Comparison of ENCODE assay signal across 8 mouse cellular contexts in genomic region chrX:95445141-95445540, GRCm38 (mm10). TPM values are rescaled to one million over a fixed set of nuclear protein-coding genes. Genes with fewer than 3 reads are reported as not detected.
DNase-seq lines count a peak whose midpoint lies in the region; ATAC-seq and TF ChIP-seq lines count a peak whose summit lies in the region.

No protein-coding gene starts in this region.

- H3K9ac ChIP-seq in embryonic facial prominence, embryonic 11.5 days (replicated peaks; ENCODE audit: low read length), result no peak overlapping the region
- no peak overlapping the region for H3K9ac ChIP-seq in intestine, postnatal 0 days (ENCODE audit: low read depth, low read length)

- H3K4me1 ChIP-seq in lung, adult 2 months (ENCODE audit: control insufficient read depth, insufficient read depth, low read length), result peaks cover 7% of the 10 kb centered on the region
- no peaks in the 10 kb centered on the region for H3K4me1 ChIP-seq in embryonic facial prominence, embryonic 11.5 days (ENCODE audit: control insufficient read depth, insufficient read depth, low read length)
- no peaks in the 10 kb centered on the region for H3K4me1 ChIP-seq in intestine, postnatal 0 days (replicated peaks; ENCODE audit: control insufficient read depth, insufficient read depth, low read length)

- TF ChIP-seq CTCF in lung, adult 2 months (IDR thresholded peaks at IDR 0.05; ENCODE audit: insufficient read depth, low read length), result no peak
- TF ChIP-seq CTCF in intestine, postnatal 0 days (IDR thresholded peaks at IDR 0.05; ENCODE audit: low read depth), result no peak

- no peak for DNase-seq in lung, adult 2 months
- no peak for DNase-seq in lung, postnatal 36 days
- DNase-seq in embryonic facial prominence, embryonic 11.5 days (ENCODE audit: low spot score), result no peak
- peak; percentile 4 for DNase-seq in naive thymus-derived CD4-positive, alpha-beta T cell, adult 2 months (ENCODE audit: low read depth)
- no peak for DNase-seq in right cerebral cortex, adult 2 months (ENCODE audit: low spot score in 2 of 2)
- no peak for DNase-seq in layer of hippocampus, postnatal 36 days
- no peak for DNase-seq in left cerebral cortex, postnatal 25 days (ENCODE audit: low spot score in 2 of 2)

- intact Hi-C loops in left cerebral cortex, postnatal 25 days (cut with DNase I), result loop anchor here (10.0 kb wide), 1 partner anchor 510 kb away; the partner anchor contains the start of gene Las1l

- H3K4me2 ChIP-seq in embryonic facial prominence, embryonic 11.5 days (ENCODE audit: low read depth, low read length), result no peak overlapping the region
- peak overlapping the region; percentile 66 for H3K4me2 ChIP-seq in intestine, postnatal 0 days (replicated peaks; ENCODE audit: low read depth)

- ATAC-seq in embryonic facial prominence, embryonic 11.5 days (replicated peaks; ENCODE audit: insufficient number of reproducible peaks, low FRiP score, low TSS enrichment, low read depth), result no peak
- ATAC-seq in intestine, postnatal 0 days, result peak; percentile 77

- no peak for TF ChIP-seq POLR2A in lung, adult 2 months (IDR thresholded peaks at IDR 0.05; ENCODE audit: borderline replicate concordance, extremely low read depth, low read depth, low read length)

- H3K9me3 ChIP-seq in embryonic facial prominence, embryonic 11.5 days (replicated peaks; ENCODE audit: control insufficient read depth, low read length), result no peaks in the 10 kb centered on the region
- H3K9me3 ChIP-seq in intestine, postnatal 0 days (ENCODE audit: control insufficient read depth), result no peaks in the 10 kb centered on the region

- H3K36me3 ChIP-seq in embryonic facial prominence, embryonic 11.5 days (replicated peaks; ENCODE audit: control insufficient read depth, insufficient read depth, low read depth, low read length), result no peaks in the 10 kb centered on the region
- H3K36me3 ChIP-seq in intestine, postnatal 0 days (ENCODE audit: control insufficient read depth, insufficient read depth), result no peaks in the 10 kb centered on the region

- peak overlapping the region; percentile 92 for H3K4me3 ChIP-seq in lung, adult 2 months (replicated peaks; ENCODE audit: extremely low read depth, low read depth, low read length)
- peak overlapping the region; percentile 55 for H3K4me3 ChIP-seq in embryonic facial prominence, embryonic 11.5 days (ENCODE audit: low read depth, low read length)
- peak overlapping the region; percentile 56 for H3K4me3 ChIP-seq in intestine, postnatal 0 days (ENCODE audit: low read depth, low read length)

- WGBS in lung, adult 2 months, result 38% methylated on average over 3 of the region's 3 CpGs
- WGBS in embryonic facial prominence, embryonic 11.5 days, result 39% methylated on average over 3 of the region's 3 CpGs
- 31% methylated on average over 3 of the region's 3 CpGs for WGBS in intestine, postnatal 0 days

- no peaks in the 10 kb centered on the region for H3K27me3 ChIP-seq in embryonic facial prominence, embryonic 11.5 days (ENCODE audit: control insufficient read depth, insufficient read depth, low read length)
- H3K27me3 ChIP-seq in intestine, postnatal 0 days (replicated peaks; ENCODE audit: control insufficient read depth, insufficient read depth, low read length), result no peaks in the 10 kb centered on the region

- no peak overlapping the region for H3K27ac ChIP-seq in embryonic facial prominence, embryonic 11.5 days (replicated peaks; ENCODE audit: low read depth, low read length)
- peak overlapping the region; percentile 81 for H3K27ac ChIP-seq in intestine, postnatal 0 days (ENCODE audit: low read depth, low read length)

RNA-seq across cellular contexts. Expression of gene Amer1, which starts 0.5 kb away (rescaled TPM):
- polyA plus RNA-seq in lung, adult 2 months (2012; rRNA removed), result 2.6 and 4.1 TPM in 2 replicates
- 8.6 and 8.7 TPM in 2 replicates for polyA plus RNA-seq in embryonic facial prominence, embryonic 11.5 days (2014; fragmentation: Nextera tagmentation; extraction: Ambion mirVana)
- 2.8 and 2.9 TPM in 2 replicates for polyA plus RNA-seq in intestine, postnatal 0 days (2015; fragmentation: Nextera tagmentation; extraction: Ambion mirVana)
- 1 to 10 TPM; 5.3 to 5.8 TPM for total RNA-seq in layer of hippocampus, postnatal 36 days (2021)
- 1 to 10 TPM; 5.3 to 6.1 TPM for total RNA-seq in left cerebral cortex, postnatal 25 days (2021)
